Mouse (Mus musculus) CH12.LX (cell line): ENCODE data around the gene Car15.

Source experiments
- ETS1 ChIP-seq: conservative IDR thresholded peaks from 2 replicates; pipeline ENCODE4 v1.6.1; 2012; ENCODE audit warnings: low read depth, mild to moderate bottlenecking, inconsistent platforms, low read length, improper control_type of control experiment, moderate library complexity
- MAX ChIP-seq: IDR thresholded peaks from 2 replicates; pipeline ENCODE4 v1.6.1; 2011; ENCODE audit warnings: low read length, improper control_type of control experiment
- POLR2A ChIP-seq: IDR thresholded peaks from 2 replicates; pipeline ENCODE4 v1.6.1; 2011; ENCODE audit warnings: low read depth, mild to moderate bottlenecking, improper control_type of control experiment, low read length

GRCm38 (mm10) chr16:17801777-17802455 lies 36.2 kb downstream of the Car15 start:
- no peak for TF ChIP-seq POLR2A
- TF ChIP-seq ETS1 = no peak
- TF ChIP-seq MAX = no peak
